Mouse (Mus musculus): Measurements from ENCODE around the gene Gm7929.
"Not testable (repeated sequence)": the region's sequence is repeated elsewhere in the genome, so short reads cannot be mapped to it uniquely, and the experiment has no call there.

- not testable (repeated sequence) for TF ChIP-seq GATA1, TAL1 (IDR thresholded peaks at IDR 0.05; ENCODE audit: low read length)
Measured at GRCm38 (mm10) chr14:41701785-41702184, 48.6 kb downstream of the Gm7929 start, which contains the start of gene Gm8068.
